Mouse (Mus musculus): Measurements from ENCODE around the gene Ghrhr. TPM values are rescaled to one million over a fixed set of nuclear protein-coding genes. Genes with fewer than 3 reads are reported as not detected.

The Ghrhr gene
- polyA plus RNA-seq, 1 experiment: 1.2 TPM

- no peak for DNase-seq (ENCODE audit: low read depth)
These were observed 20.1 kb downstream of the Ghrhr start for GRCm38 (mm10) chr6:55396176-55396575.

GRCm38 (mm10) chr6:55396622-55397041, 20.5 kb downstream of the Ghrhr start:
- no peak for DNase-seq (ENCODE audit: low read depth)

- no peak for DNase-seq (ENCODE audit: low read depth)
These were observed 23.0 kb downstream of the Ghrhr start for GRCm38 (mm10) chr6:55398869-55399628.

- no peak for DNase-seq (ENCODE audit: low read depth)
These were observed 23.8 kb downstream of the Ghrhr start for GRCm38 (mm10) chr6:55399910-55400309.

- no peak for DNase-seq (ENCODE audit: low read depth)
These were observed 26.1 kb downstream of the Ghrhr start for GRCm38 (mm10) chr6:55402041-55402776.

GRCm38 (mm10) chr6:55403411-55404309, 27.6 kb downstream of the Ghrhr start:
- DNase-seq (ENCODE audit: low read depth): no peak

- no peak for DNase-seq (ENCODE audit: low read depth)
These were observed 28.4 kb downstream of the Ghrhr start for GRCm38 (mm10) chr6:55404421-55404990.

- no peak for DNase-seq (ENCODE audit: low read depth)
These were observed 31.2 kb downstream of the Ghrhr start for GRCm38 (mm10) chr6:55407345-55407744.

GRCm38 (mm10) chr6:55410119-55410775, 34.2 kb downstream of the Ghrhr start:
- no peak for DNase-seq (ENCODE audit: low read depth)

- no peak for DNase-seq (ENCODE audit: low read depth)
These were observed 34.9 kb downstream of the Ghrhr start for GRCm38 (mm10) chr6:55410977-55411376.

- no peak for DNase-seq (ENCODE audit: low read depth)
These were observed 40.1 kb downstream of the Ghrhr start for GRCm38 (mm10) chr6:55416202-55416601.

GRCm38 (mm10) chr6:55418746-55419410, 42.8 kb downstream of the Ghrhr start:
- no peak for DNase-seq (ENCODE audit: low read depth)

GRCm38 (mm10) chr6:55420411-55420810, 44.3 kb downstream of the Ghrhr start:
- no peak for DNase-seq (ENCODE audit: low read depth)

GRCm38 (mm10) chr6:55420869-55421361, 44.8 kb downstream of the Ghrhr start:
- DNase-seq (ENCODE audit: low read depth): no peak

GRCm38 (mm10) chr6:55432121-55432520, 56.0 kb downstream of the Ghrhr start:
- no peak for DNase-seq (ENCODE audit: low read depth)

GRCm38 (mm10) chr6:55434360-55434759, 58.3 kb downstream of the Ghrhr start:
- DNase-seq (ENCODE audit: low read depth): no peak

GRCm38 (mm10) chr6:55435266-55436159, 59.4 kb downstream of the Ghrhr start:
- no peak for DNase-seq (ENCODE audit: low read depth)

- DNase-seq (ENCODE audit: low read depth): no peak
These were observed 61.8 kb downstream of the Ghrhr start for GRCm38 (mm10) chr6:55437919-55438318.

Measured in gonadal fat pad, adult 2 months (tissue).